Mouse (Mus musculus): Measurements from ENCODE around the gene Meox2.
"Not testable (repeated sequence)": the region's sequence is repeated elsewhere in the genome, so short reads cannot be mapped to it uniquely, and the experiment has no call there.

DNA sequence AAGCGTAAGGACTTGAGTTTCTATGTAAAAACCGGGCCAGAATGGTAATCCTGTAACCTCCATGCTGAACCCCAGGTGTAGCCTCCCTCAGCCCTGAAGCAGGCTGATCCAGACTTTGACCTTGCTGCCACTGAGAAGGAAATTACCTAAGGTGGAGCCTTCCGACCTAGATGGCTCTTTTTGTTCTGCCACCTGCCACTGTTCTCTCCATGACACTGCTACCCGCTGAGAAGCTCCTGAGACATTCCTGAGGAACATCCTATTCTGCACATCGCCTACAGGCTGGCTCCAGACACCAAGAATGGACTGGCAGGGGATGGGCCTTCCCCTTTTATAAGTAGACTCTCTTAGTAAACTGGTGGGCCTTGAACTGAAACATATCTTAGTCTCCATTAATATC is 28.3 kb upstream of the Meox2 start:
- TF ChIP-seq POLR2A (IDR thresholded peaks at IDR 0.05; ENCODE audit: insufficient read length, low read depth); MYOG (IDR thresholded peaks at IDR 0.05; ENCODE audit: control insufficient read depth in 1 of 3, insufficient read depth in 1 of 3, insufficient read length in 2 of 3, low read depth in 2 of 3); REST (IDR thresholded peaks at IDR 0.05; ENCODE audit: insufficient read depth, insufficient read length): not testable (repeated sequence)
